In genomic region chr2:153512416-153513323, GRCm38 (mm10) we compare ENCODE assay signal across 17 mouse cellular contexts. TPM values are rescaled to one million over a fixed set of nuclear protein-coding genes. Genes with fewer than 3 reads are reported as not detected.
DNase-seq lines count a peak whose midpoint lies in the region; ATAC-seq and TF ChIP-seq lines count a peak whose summit lies in the region.
"Had no signal": no experiment of that assay in that cellular context is flagged by ENCODE, and none has a peak within 500 bp of the region (broad histone marks: within the 10 kb centered on the region; RNA-seq: fewer than 3 reads in every experiment).

No protein-coding gene starts in this region.

- WGBS in liver, embryonic 13.5 days (ENCODE audit: insufficient replicate concordance): 84% methylated on average over 14 of the region's 14 CpGs
- whole genome bisulfite sequencing in liver, postnatal 0 days (ENCODE audit: insufficient replicate concordance): 76% methylated on average over 14 of the region's 14 CpGs

- peaks cover 96% of the 10 kb centered on the region for H3K4me1 ChIP-seq in liver, embryonic 13.5 days (replicated peaks)
- peaks cover 11% of the 10 kb centered on the region for H3K4me1 ChIP-seq in liver, postnatal 0 days (ENCODE audit: insufficient read depth)

- DNase-seq in liver, embryonic 13.5 days: no peak
- no peak for DNase-seq in liver, postnatal 0 days
- DNase-seq in right cerebral cortex, postnatal 14 days: peak; percentile 40
- no peak for DNase-seq in right cerebral cortex, postnatal 4 days
- peak; percentile 79 for DNase-seq in cerebellum, adult 9-11 months
- DNase-seq in lung, postnatal 4 days: peak; percentile 36 to 59
- DNase-seq in spleen, postnatal 14 days (ENCODE audit: low spot score in 2 of 2): no peak
- DNase-seq in left cerebral cortex, postnatal 36 days (ENCODE audit: low spot score in 2 of 2): no peak
- DNase-seq: kidney, adult 11 months had no signal

- no peak overlapping the region for H3K4me3 ChIP-seq in liver, embryonic 13.5 days (replicated peaks)
- no peak overlapping the region for H3K4me3 ChIP-seq in liver, postnatal 0 days (ENCODE audit: low read depth, low read length)
- H3K4me3 ChIP-seq: embryonic facial prominence, embryonic 12.5 days had no signal

- no peaks in the 10 kb centered on the region for H3K9me3 ChIP-seq in liver, embryonic 13.5 days (replicated peaks)
- H3K9me3 ChIP-seq in liver, postnatal 0 days (ENCODE audit: low read length): no peaks in the 10 kb centered on the region
- H3K9me3 ChIP-seq: embryonic facial prominence, embryonic 12.5 days had no signal

- H3K27me3 ChIP-seq in liver, embryonic 13.5 days: no peaks in the 10 kb centered on the region
- no peaks in the 10 kb centered on the region for H3K27me3 ChIP-seq in liver, postnatal 0 days (ENCODE audit: insufficient read depth, low read length)
- H3K27me3 ChIP-seq: embryonic facial prominence, embryonic 12.5 days; Patski had no signal

- no peak overlapping the region for H3K9ac ChIP-seq in liver, embryonic 13.5 days
- H3K9ac ChIP-seq in liver, postnatal 0 days (replicated peaks): no peak overlapping the region
- H3K9ac ChIP-seq: embryonic facial prominence, embryonic 12.5 days; liver, embryonic 14.5 days had no signal

- peak overlapping the region; percentile 16 for H3K27ac ChIP-seq in liver, embryonic 13.5 days
- H3K27ac ChIP-seq in liver, postnatal 0 days (ENCODE audit: low read depth): no peak overlapping the region
- H3K27ac ChIP-seq: embryonic facial prominence, embryonic 12.5 days; liver, embryonic 14.5 days had no signal

- H3K36me3 ChIP-seq in liver, embryonic 13.5 days: no peaks in the 10 kb centered on the region
- no peaks in the 10 kb centered on the region for H3K36me3 ChIP-seq in liver, postnatal 0 days (replicated peaks; ENCODE audit: insufficient read depth, low read length)
- H3K36me3 ChIP-seq: embryonic facial prominence, embryonic 12.5 days had no signal

- no peak for TF ChIP-seq EP300 in liver, postnatal 0 days (IDR thresholded peaks at IDR 0.05; ENCODE audit: low read depth)

- no peak overlapping the region for H3K4me2 ChIP-seq in liver, embryonic 13.5 days
- no peak overlapping the region for H3K4me2 ChIP-seq in liver, postnatal 0 days (ENCODE audit: low read depth, low read length)
- H3K4me2 ChIP-seq: embryonic facial prominence, embryonic 12.5 days; heart, embryonic 11.5 days had no signal

- ATAC-seq in liver, embryonic 13.5 days (ENCODE audit: low read depth): no peak
- no peak for ATAC-seq in liver, postnatal 0 days
- ATAC-seq: Patski had no signal

- no peak for TF ChIP-seq CTCF in liver, postnatal 0 days (IDR thresholded peaks at IDR 0.05; ENCODE audit: low read depth)

- intact Hi-C loops in left cerebral cortex, postnatal 36 days (cut with DNase I): no loop called here

RNA-seq across cellular contexts. Expression of gene Nol4l, which starts 17.1 kb away (rescaled TPM):
- polyA plus RNA-seq in liver, embryonic 13.5 days (2015; fragmentation: Nextera tagmentation; extraction: Ambion mirVana): 5.3 and 5.4 TPM in 2 replicates
- 1.7 and 1.9 TPM in 2 replicates for polyA plus RNA-seq in liver, postnatal 0 days (2015; fragmentation: Nextera tagmentation; extraction: Ambion mirVana)
- total RNA-seq in left cerebral cortex, postnatal 36 days (2021): 10 to 100 TPM; 46.4 to 50.2 TPM

RNA-seq across cellular contexts. Expression of gene 4930404H24Rik, which starts 20.1 kb away (rescaled TPM):
- polyA plus RNA-seq in liver, embryonic 13.5 days (2015; fragmentation: Nextera tagmentation; extraction: Ambion mirVana): not detected in 2 replicates
- not detected in 2 replicates for polyA plus RNA-seq in liver, postnatal 0 days (2015; fragmentation: Nextera tagmentation; extraction: Ambion mirVana)
- not detected for total RNA-seq in left cerebral cortex, postnatal 36 days (2021)
- total RNA-seq: left cerebral cortex, postnatal 10 days; monocyte, adult 5-6 weeks had no signal
- polyA plus RNA-seq: embryonic facial prominence, embryonic 12.5 days; forebrain, embryonic 11.5 days; heart, embryonic 11.5 days; hindbrain, embryonic 11.5 days; liver, embryonic 14.5 days; Patski had no signal

Comparison
In these comparisons a context has a peak if more than half of its experiments do, and no peak if none do; other contexts are left out.
1. DNase-seq: peak in right cerebral cortex, postnatal 14 days (single experiment), cerebellum, adult 9-11 months (single experiment) and lung, postnatal 4 days (2 of 2); none in liver, embryonic 13.5 days (single experiment), liver, postnatal 0 days (single experiment), right cerebral cortex, postnatal 4 days (single experiment), spleen, postnatal 14 days (0 of 2) and left cerebral cortex, postnatal 36 days (0 of 2).